Mouse (Mus musculus) lung, postnatal 10 days (tissue): ENCODE data around the gene Ncmap.

Source experiments
- DNase-seq: peaks from one replicate; pipeline ENCODE4 v3.0.0; 2021

Gene Ncmap

DNA sequence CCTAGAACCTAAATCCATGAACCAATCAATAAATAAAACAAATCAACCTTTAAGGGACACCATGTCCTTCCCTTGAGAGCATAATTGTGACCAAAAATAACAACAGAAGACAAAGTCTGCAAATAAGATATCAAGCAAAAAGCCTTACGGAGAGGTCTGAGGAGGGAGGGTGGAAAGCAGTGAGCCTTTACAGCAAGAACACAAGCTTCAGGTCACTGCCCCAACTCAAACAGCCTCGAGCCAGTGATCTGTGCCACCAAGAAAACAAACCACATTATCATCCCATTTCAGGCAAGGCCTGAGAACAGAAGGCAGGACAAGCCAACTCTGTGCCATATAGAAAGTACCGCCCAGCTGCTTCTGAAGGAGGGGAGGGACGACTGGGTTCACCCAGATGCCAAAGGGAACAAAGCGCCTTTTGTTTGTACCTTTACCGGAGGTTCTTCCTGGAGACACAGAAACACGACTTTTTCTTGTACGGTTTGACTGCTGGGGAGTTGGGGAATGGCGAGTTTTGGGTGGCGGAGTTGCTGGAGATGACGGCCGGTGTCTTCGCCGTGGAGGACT is 60.6 kb downstream of the Ncmap start:
- no peak for DNase-seq

DNA sequence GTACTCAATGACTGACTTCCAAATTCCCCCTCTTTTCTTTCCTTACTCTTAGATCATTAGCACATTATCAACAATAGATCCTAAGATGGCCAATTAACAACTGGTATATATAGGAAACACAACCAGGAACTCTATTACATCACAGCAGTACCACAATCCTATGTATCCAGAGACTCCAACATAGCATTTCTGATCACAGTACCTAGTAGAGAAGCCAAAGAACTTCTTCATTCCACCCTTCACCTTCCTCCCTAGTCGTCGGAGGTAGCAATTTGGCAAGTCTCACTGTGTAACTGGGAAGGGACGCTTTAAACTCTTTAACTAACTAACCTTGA is 62.0 kb downstream of the Ncmap start:
- no peak for DNase-seq

DNA sequence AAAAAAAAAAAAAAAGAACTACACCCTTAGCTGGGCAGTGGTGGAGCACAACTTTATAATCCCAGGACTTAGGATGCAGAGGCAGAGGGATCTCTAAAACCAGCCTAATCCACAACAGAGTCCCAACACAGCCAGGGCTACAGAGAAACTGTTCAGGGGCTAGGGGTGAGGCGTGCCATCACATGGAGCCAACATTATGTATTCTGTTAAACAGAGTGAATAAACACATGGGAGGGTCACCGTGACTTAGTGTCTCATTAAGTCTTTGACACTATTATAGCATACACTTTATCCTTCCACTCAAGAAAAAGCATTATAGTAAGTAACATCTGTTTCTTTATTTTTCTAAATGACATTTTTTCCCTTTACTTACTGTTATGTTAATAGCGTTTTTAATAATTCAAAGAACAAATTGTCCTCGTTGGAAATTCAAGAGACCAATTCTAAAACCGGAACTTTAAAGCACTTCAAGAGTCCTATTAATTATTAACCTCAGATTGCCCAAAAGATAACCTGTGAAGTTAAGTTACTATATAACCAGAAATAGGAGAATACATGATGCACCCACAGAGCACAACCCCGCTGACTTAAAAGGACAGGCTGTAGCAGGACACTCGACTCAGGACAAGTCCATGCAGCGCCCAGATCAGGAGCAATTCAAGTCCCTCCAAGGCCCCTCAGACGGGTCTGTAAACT is 62.6 kb downstream of the Ncmap start:
- DNase-seq, result no peak

DNA sequence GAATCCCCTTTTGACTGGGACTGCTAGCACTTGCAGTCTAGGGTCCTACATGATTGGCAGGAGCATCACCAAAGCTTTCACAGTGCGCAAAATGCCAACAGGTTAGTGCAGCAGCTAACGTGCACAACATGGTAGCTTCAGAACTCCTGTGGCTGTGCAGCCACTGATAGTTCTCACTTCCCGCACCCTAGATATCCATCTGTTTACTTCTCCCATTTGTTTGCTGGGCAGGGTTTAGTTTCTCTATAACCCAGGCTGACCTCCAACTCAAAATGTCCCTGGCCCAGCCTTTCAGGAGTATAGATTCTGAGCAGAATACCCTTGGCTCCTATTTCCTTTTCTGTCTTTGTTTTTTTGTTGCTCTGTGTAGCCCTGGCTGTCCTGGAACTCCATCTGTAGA is 71.6 kb downstream of the Ncmap start:
- DNase-seq, result no peak

DNA sequence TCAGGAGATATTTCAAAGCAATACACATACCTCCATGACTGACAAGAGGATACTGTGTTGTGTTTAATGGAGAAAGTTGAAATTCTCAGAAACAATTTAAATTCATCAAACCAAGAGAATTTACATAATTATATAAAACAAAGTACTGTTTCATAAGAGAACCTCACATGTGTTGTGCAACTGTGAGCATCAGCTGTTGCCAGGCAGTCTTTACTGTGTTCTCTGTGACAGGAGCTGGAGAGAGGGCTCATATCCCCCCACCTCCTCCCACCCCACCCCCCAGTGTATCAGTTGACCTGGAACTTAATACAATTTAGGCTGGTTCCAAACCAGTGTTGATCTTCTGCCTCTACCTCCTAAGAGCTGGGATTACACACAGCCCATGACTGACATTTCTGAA is 72.0 kb downstream of the Ncmap start:
- no peak for DNase-seq

DNA sequence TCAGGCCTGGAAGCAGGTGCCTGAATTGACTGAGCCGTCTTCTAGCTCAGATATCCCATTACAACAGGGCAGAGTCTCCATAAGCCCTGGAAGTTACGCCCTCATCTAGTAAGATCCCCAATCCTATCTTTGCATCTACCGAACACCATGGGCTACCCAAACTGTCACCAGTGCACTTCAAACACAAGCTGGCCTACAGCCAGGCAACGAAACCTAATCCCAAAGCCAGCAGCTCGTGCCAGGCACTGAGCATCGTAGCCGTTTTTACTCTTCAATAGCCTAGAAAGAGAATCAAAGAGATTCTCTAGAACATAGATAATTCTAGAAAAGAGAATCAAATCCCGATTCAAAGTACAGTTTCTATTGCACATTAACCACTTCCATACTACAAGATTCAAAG is 75.0 kb downstream of the Ncmap start:
- no peak for DNase-seq
